Mouse (Mus musculus): ENCODE measurements around the gene Ptgir. TPM values are rescaled to one million over a fixed set of nuclear protein-coding genes. Genes with fewer than 3 reads are reported as not detected.
"Not testable (repeated sequence)": the region's sequence is repeated elsewhere in the genome, so short reads cannot be mapped to it uniquely, and the experiment has no call there.

Gene Ptgir
- polyA plus RNA-seq, 1 experiment from 2014 or later = 2.4 TPM

- Histone ChIP-seq H3K27me3 (replicated peaks) (peaks cover 37% of the 10 kb centered on the region), H3K4me2 (peak overlapping the region; percentile 61), H3K4me3 (replicated peaks) (peak overlapping the region; percentile 29), H3K9ac (no peak overlapping the region; the same call in 1 of the 2 replicates), H3K9me3 (no peaks in the 10 kb centered on the region), H3K27ac (0 out of 2 replicates have a peak overlapping the region, but pooled peaks have one; percentile 17), H3K36me3 (no peaks in the 10 kb centered on the region), H3K4me1 (peaks cover 48% of the 10 kb centered on the region)
- WGBS = 17% methylated on average over 51 of the region's 53 CpGs
- ATAC-seq (ENCODE audit: insufficient read depth, low FRiP score, low read depth) = no peak
Observed at GRCm38 (mm10) chr7:16946441-16947348, 40.4 kb downstream of the Ptgir start.

DNA sequence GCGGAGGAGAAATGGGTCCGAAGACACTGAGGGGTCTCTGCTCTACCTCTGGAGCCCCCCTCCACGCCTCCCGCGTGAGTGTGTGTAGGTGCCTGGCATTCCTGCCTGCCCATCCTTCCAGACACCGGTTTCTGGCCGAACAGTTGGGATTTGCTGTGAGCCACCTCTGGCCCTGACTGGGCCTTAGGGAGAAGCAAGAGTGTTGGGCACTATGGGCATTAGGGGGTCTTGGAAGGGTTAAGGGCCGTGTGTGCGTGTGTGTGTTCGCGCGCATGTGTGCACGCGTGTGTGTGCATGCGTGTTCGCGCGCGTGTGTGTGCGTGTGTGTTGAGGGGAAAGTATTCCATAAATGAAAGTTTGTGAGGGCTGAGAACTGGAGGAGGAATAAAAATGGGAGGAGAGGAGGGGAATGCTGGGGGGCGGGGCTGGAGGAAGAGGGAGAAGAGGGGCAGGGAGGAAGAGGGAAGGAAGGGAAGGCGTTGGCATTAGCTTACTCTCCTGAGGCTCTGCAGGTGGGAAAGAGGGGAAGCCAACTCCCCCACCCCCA is 41.1 kb downstream of the Ptgir start:
- WGBS = 23% methylated on average over 20 of the region's 22 CpGs
- Histone ChIP-seq H3K9me3 (no peaks in the 10 kb centered on the region), H3K27me3 (replicated peaks) (peaks cover 37% of the 10 kb centered on the region), H3K4me2 (peak overlapping the region; percentile 61), H3K4me3 (replicated peaks) (peak overlapping the region; percentile 29; the same call in 1 of the 2 replicates), H3K9ac (no peak overlapping the region), H3K27ac (0 out of 2 replicates have a peak overlapping the region, but pooled peaks have one; percentile 17), H3K4me1 (peaks cover 48% of the 10 kb centered on the region), H3K36me3 (no peaks in the 10 kb centered on the region)
- no peak for ATAC-seq (ENCODE audit: insufficient read depth, low FRiP score, low read depth)

GRCm38 (mm10) chr7:16947959-16948361 is 41.7 kb downstream of the Ptgir start:
- peaks cover 48% of the 10 kb centered on the region for H3K4me1 ChIP-seq
- H3K4me2 ChIP-seq = peak overlapping the region; percentile 61
- no peak overlapping the region for H3K4me3 ChIP-seq (replicated peaks)
- H3K27ac ChIP-seq = peak overlapping the region; percentile 64; the same call in 1 of the 2 replicates
- H3K9ac ChIP-seq = no peak overlapping the region
- peaks cover 37% of the 10 kb centered on the region for H3K27me3 ChIP-seq (replicated peaks)
- peak; percentile 52 for ATAC-seq (ENCODE audit: insufficient read depth, low FRiP score, low read depth)
- WGBS = 0% methylated on average over 4 of the region's 4 CpGs
- H3K9me3 ChIP-seq = no peaks in the 10 kb centered on the region
- no peaks in the 10 kb centered on the region for H3K36me3 ChIP-seq

DNA sequence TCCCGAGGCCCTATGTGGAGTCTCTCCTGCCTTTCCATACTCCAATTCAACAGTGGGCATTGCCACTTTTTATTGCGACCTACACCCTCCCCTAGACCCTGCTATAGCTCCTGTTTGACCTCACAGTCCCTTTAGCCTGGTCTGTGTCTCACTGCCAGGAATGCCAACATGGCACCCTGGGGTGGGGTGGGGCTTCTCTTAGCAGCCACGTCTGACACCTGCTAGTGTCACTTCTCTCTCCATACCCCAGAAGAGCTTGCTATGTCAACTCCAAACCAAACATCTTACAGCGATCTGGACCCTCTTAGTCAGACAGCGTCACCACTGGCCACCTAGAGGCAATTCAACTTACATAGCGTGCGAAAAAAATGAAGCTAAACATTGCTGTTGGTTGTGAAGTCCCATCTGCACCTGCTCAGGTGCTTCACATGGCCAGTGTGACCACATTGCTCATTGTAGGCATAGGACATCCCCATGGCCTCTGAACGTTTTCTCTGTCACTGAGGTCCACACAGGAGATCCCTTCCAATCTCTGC is 42.7 kb downstream of the Ptgir start:
- ATAC-seq (ENCODE audit: insufficient read depth, low FRiP score, low read depth) = no peak
- no peaks in the 10 kb centered on the region for H3K36me3 ChIP-seq
- no peaks in the 10 kb centered on the region for H3K9me3 ChIP-seq
- no peak overlapping the region for H3K4me3 ChIP-seq (replicated peaks)
- H3K4me2 ChIP-seq = no peak overlapping the region
- H3K27me3 ChIP-seq (replicated peaks) = peaks cover 37% of the 10 kb centered on the region
- H3K9ac ChIP-seq = no peak overlapping the region
- H3K4me1 ChIP-seq = peaks cover 46% of the 10 kb centered on the region
- 62% methylated on average over 8 of the region's 8 CpGs for whole genome bisulfite sequencing
- no peak overlapping the region for H3K27ac ChIP-seq

GRCm38 (mm10) chr7:16949908-16950841 is 43.9 kb downstream of the Ptgir start:
- H3K36me3 ChIP-seq = no peaks in the 10 kb centered on the region
- no peak overlapping the region for H3K27ac ChIP-seq
- peaks cover 36% of the 10 kb centered on the region for H3K27me3 ChIP-seq (replicated peaks)
- WGBS = 9% methylated on average over 29 of the region's 29 CpGs
- no peaks in the 10 kb centered on the region for H3K9me3 ChIP-seq
- H3K4me3 ChIP-seq (replicated peaks) = peak overlapping the region; percentile 31
- H3K4me1 ChIP-seq = peaks cover 42% of the 10 kb centered on the region
- H3K9ac ChIP-seq = peak overlapping the region; percentile 3; the same call in 1 of the 2 replicates
- peak; percentile 23; the same call in 1 of the 2 replicates for ATAC-seq (ENCODE audit: insufficient read depth, low FRiP score, low read depth)
- H3K4me2 ChIP-seq = peak overlapping the region; percentile 65

- WGBS = 18% methylated on average over 18 of the region's 18 CpGs
- Histone ChIP-seq H3K9ac (no peak overlapping the region), H3K9me3 (no peaks in the 10 kb centered on the region), H3K27ac (no peak overlapping the region), H3K4me1 (peaks cover 38% of the 10 kb centered on the region), H3K4me3 (replicated peaks) (no peak overlapping the region), H3K36me3 (no peaks in the 10 kb centered on the region), H3K27me3 (replicated peaks) (peaks cover 27% of the 10 kb centered on the region), H3K4me2 (0 out of 2 replicates have a peak overlapping the region, but pooled peaks have one; percentile 22)
- ATAC-seq (ENCODE audit: insufficient read depth, low FRiP score, low read depth) = peak; percentile 48
Observed at GRCm38 (mm10) chr7:16950861-16951635, 44.8 kb downstream of the Ptgir start.

- 60% methylated on average over 2 of the region's 2 CpGs for WGBS
- H3K4me3 ChIP-seq (replicated peaks) = not testable (repeated sequence)
Observed at GRCm38 (mm10) chr7:16953776-16954175, 47.5 kb downstream of the Ptgir start.

GRCm38 (mm10) chr7:16955712-16956111 is 49.4 kb downstream of the Ptgir start:
- Histone ChIP-seq H3K9ac (no peak overlapping the region), H3K4me2 (no peak overlapping the region), H3K36me3 (no peaks in the 10 kb centered on the region), H3K4me1 (peaks cover 4% of the 10 kb centered on the region; the same call in 1 of the 2 replicates), H3K9me3 (no peaks in the 10 kb centered on the region), H3K27me3 (replicated peaks) (no peaks in the 10 kb centered on the region), H3K27ac (no peak overlapping the region), H3K4me3 (replicated peaks) (no peak overlapping the region)
- WGBS = 62% methylated on average over 4 of the region's 4 CpGs
- no peak for ATAC-seq (ENCODE audit: insufficient read depth, low FRiP score, low read depth)

More at GRCm38 (mm10) chr7:16953776-16954175, 47.5 kb downstream of the Ptgir start:
- not testable (repeated sequence) for H3K9me3 ChIP-seq; H3K36me3 ChIP-seq; ATAC-seq (ENCODE audit: insufficient read depth, low FRiP score, low read depth); H3K27me3 ChIP-seq (replicated peaks); H3K9ac ChIP-seq; H3K4me2 ChIP-seq; H3K27ac ChIP-seq
- H3K4me1 ChIP-seq = peaks cover 12% of the 10 kb centered on the region

DNA sequence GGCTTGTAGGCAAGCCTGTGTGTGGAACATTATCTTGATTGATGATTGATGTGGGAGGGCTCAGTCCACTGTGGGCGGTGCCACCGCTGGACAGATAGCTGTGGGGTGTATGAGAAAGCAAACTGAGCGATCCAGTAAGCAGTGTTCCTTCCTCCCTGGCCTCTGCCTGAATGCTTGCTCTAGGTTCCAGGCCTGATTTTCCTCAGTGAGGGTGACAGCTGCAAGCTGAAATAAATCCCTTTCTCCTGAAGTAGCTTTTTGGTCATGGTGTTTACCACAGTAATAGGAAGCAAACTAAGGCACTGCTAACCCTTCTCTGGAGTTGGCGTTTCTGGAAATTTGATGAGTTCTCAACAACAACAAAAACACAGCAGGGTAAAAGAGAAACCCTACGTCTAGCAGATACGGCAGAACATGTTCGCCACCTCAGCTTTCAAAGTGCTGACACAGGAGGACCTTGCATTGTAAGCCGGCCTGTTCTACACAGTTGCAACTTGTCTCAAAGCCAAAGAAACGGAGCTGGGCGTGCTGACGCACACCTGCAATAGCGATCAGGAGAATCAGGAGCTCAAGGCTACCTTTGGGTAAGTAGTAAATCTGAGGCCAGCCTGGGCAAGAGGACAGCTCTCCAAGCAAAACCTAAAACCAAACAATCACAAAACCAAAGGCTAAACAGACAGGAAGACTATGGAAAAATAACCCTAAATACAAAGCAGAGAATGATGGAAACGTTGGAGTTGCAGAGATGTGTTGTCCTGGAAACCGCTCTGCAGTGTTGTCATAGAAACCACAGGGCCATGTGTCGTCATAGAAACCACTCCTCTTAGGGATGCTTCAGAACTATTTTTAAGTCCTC is 50.3 kb downstream of the Ptgir start:
- H3K4me2 ChIP-seq = no peak overlapping the region
- H3K27ac ChIP-seq = no peak overlapping the region
- H3K9ac ChIP-seq = no peak overlapping the region
- H3K9me3 ChIP-seq = no peaks in the 10 kb centered on the region
- H3K4me3 ChIP-seq (replicated peaks) = no peak overlapping the region
- H3K36me3 ChIP-seq = no peaks in the 10 kb centered on the region
- H3K4me1 ChIP-seq = peaks cover 4% of the 10 kb centered on the region; the same call in 1 of the 2 replicates
- ATAC-seq (ENCODE audit: insufficient read depth, low FRiP score, low read depth) = no peak
- no peaks in the 10 kb centered on the region for H3K27me3 ChIP-seq (replicated peaks)
- 67% methylated on average over 15 of the region's 15 CpGs for WGBS
